Mouse (Mus musculus): Measurements from ENCODE around the gene Tmem223. TPM values are rescaled to one million over a fixed set of nuclear protein-coding genes. Genes with fewer than 3 reads are reported as not detected.

Tmem223 gene
- 218 and 235 TPM in 2 replicates for polyA plus RNA-seq (2015; fragmentation: Nextera tagmentation; extraction: Ambion mirVana)

DNA sequence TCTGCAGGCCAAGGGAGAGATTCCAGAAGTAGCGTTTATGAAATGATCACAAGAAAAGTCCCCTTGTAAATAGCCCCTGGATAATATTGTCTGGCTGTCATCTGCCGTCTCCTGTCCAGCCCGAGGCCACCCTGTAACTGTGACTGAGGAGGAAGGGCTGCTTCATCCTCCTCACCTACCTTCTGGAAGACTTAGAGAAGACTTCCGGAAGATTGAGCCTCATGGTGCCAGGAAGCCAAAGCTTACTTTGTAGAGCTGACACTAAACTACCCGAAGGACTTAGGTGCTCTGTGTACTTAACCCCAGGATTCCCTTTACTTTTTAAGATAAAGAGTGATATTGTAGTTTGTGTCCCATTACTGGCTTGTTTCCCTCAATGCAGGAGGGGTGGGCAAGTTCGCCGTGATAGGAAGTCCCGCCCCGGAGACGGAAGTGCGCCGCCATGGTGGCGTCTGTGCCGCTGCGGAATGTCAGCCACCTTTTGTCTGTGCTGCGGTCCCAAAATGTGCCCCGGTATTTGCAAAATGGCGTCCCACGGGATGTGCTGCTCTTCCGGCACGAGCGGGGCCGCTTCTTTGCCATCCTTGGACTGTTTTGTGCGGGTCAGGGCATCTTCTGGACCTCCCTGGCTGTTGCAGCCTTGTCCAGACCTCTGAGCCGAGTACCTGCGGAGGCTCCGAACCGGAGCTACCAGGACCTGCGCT, at the start of gene Tmem223:
TSS of gene Tmem223 (plus strand) at position 430 of the 704 bp plus-strand sequence.
- H3K4me3 ChIP-seq (replicated peaks): peak within 1 kb of the TSS; percentile 75
- H3K9me3 ChIP-seq (replicated peaks): no peaks in the 10 kb centered on the region
- ATAC-seq (ENCODE audit: low FRiP score): peak; percentile 43; the same call in 1 of the 2 replicates
- peaks cover 38% of the 10 kb centered on the region for H3K4me1 ChIP-seq
- 20% methylated on average over 29 of the region's 29 CpGs for WGBS
- H3K27me3 ChIP-seq (replicated peaks): no peaks in the 10 kb centered on the region
- H3K9ac ChIP-seq (replicated peaks): peak within 1 kb of the TSS; percentile 90
- H3K27ac ChIP-seq (replicated peaks): peak within 1 kb of the TSS; percentile 90
- peaks cover 57% of the 10 kb centered on the region for H3K36me3 ChIP-seq
- peak within 1 kb of the TSS; percentile 71 for H3K4me2 ChIP-seq

DNA sequence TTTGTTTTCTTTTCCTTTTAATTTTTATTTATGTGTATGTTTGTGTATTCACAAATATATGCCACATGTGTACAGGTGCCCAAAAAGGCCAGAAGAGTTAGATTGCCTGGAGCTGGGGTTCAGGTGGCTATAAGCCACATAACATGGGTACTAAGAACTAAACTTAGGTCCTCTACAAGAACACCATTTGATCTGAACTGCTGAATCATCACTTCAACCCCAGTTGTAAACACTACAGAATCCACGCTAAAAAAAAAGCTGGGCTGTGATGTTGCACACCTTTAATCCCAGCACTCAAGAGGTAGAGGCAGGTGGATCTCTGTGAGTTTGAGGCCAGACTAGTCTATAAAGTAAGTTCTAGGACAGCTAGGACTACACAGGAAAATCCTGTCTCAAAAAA, 49.4 kb upstream of the Tmem223 start:
- H3K4me1 ChIP-seq: peaks cover 39% of the 10 kb centered on the region
- H3K27me3 ChIP-seq (replicated peaks): no peaks in the 10 kb centered on the region
- H3K9ac ChIP-seq (replicated peaks): no peak overlapping the region
- peaks cover 19% of the 10 kb centered on the region for H3K36me3 ChIP-seq
- H3K9me3 ChIP-seq (replicated peaks): no peaks in the 10 kb centered on the region
- peak overlapping the region; percentile 70 for H3K4me3 ChIP-seq (replicated peaks)
- H3K27ac ChIP-seq (replicated peaks): no peak overlapping the region
- H3K4me2 ChIP-seq: peak overlapping the region; percentile 67
- ATAC-seq (ENCODE audit: low FRiP score): no peak
- WGBS: 89% methylated on average over 1 of the region's 1 CpGs

DNA sequence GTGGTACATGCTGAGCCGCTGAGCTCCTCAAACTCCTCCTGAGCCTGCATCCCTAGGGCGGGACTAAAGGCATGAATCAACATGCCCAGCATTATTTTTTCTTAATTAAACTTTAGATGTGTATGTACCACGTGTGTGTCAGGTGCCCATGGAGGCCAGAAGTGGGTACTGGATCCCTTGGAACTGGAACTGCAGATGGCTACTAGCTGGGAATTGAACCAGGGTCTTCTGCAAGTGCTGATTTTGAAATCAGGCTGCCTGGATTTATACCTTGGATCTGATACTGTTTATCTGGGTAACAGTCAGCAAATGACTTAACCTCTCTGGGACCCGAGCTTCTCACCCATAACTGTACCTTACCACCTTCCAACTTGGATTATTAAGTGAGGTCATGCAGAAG, 48.8 kb upstream of the Tmem223 start:
- Histone ChIP-seq H3K9ac (replicated peaks) (peak overlapping the region; percentile 89), H3K36me3 (peaks cover 25% of the 10 kb centered on the region), H3K4me1 (peaks cover 39% of the 10 kb centered on the region), H3K4me3 (replicated peaks) (peak overlapping the region; percentile 70), H3K9me3 (replicated peaks) (no peaks in the 10 kb centered on the region), H3K4me2 (peak overlapping the region; percentile 67), H3K27ac (replicated peaks) (peak overlapping the region; percentile 96), H3K27me3 (replicated peaks) (no peaks in the 10 kb centered on the region)
- ATAC-seq (ENCODE audit: low FRiP score): no peak; the same call in 1 of the 2 replicates
- 55% methylated on average over 4 of the region's 4 CpGs for WGBS

DNA sequence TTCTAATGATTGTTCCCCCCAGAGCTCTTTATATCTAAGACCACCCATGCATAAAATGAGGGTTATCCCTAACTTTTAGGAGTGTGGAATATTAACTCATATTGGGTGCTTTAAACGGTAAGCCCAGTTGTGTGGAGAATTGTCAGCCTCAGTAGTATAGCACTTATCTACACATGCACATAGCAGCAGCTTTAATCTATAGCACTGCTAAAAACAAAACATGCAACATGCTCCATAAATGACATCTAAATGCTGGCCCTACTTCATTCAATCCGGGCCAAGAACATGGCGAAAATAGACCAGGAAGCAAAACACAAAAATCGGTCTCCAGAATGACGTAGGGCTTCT, 48.3 kb upstream of the Tmem223 start:
- Histone ChIP-seq H3K36me3 (peaks cover 26% of the 10 kb centered on the region), H3K27ac (replicated peaks) (peak overlapping the region; percentile 96), H3K9me3 (replicated peaks) (no peaks in the 10 kb centered on the region), H3K27me3 (replicated peaks) (no peaks in the 10 kb centered on the region), H3K4me1 (peaks cover 39% of the 10 kb centered on the region), H3K4me3 (replicated peaks) (peak overlapping the region; percentile 70), H3K4me2 (peak overlapping the region; percentile 67), H3K9ac (replicated peaks) (peak overlapping the region; percentile 89)
- peak; percentile 19 for ATAC-seq (ENCODE audit: low FRiP score)
- WGBS: under 1% methylated on average over 5 of the region's 5 CpGs

DNA sequence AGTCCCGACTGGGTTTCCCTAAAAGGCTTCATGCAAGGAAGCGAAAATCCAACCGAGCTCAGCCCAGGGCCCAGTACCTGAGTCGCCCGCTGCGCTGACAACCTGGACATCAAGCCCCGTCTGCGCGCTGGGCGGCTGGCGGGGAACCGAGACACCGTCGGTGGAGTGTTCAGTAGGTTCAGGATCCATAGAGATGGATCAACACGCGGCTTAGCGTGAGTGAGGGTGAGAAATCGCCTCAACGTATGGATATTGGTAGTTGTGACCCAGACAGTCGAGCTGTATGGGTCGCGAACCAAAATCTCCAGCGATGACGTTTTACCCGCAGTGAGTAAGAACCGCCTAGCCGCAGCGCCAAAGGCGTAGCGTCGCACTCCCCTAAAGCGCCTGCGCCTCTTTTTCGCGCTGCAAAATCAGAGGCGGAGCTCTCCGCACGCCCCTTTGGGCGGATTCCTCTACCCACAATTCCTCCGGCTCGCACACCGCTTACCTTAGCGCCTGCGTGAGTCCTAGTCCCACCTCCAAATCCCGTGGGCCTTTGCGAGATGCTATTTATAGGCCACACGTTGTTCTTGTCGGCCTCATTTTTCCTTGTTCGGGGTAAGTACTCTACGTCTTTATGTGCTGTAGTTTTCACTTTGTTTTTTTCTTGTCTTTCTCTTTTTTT, 47.8 kb upstream of the Tmem223 start, which contains the start of gene Slc3a2:
TSS of gene Slc3a2 (minus strand) at position 463 of the 667 bp plus-strand sequence.
- peak within 1 kb of the TSS; percentile 67 for H3K4me2 ChIP-seq
- peak within 1 kb of the TSS; percentile 89 for H3K9ac ChIP-seq (replicated peaks)
- peak; percentile 97 for ATAC-seq (ENCODE audit: low FRiP score)
- H3K36me3 ChIP-seq: peaks cover 26% of the 10 kb centered on the region
- under 1% methylated on average over 50 of the region's 50 CpGs for WGBS
- H3K9me3 ChIP-seq (replicated peaks): no peaks in the 10 kb centered on the region
- H3K4me1 ChIP-seq: peaks cover 39% of the 10 kb centered on the region
- H3K4me3 ChIP-seq (replicated peaks): peak within 1 kb of the TSS; percentile 70
- H3K27ac ChIP-seq (replicated peaks): peak within 1 kb of the TSS; percentile 96
- H3K27me3 ChIP-seq (replicated peaks): no peaks in the 10 kb centered on the region

DNA sequence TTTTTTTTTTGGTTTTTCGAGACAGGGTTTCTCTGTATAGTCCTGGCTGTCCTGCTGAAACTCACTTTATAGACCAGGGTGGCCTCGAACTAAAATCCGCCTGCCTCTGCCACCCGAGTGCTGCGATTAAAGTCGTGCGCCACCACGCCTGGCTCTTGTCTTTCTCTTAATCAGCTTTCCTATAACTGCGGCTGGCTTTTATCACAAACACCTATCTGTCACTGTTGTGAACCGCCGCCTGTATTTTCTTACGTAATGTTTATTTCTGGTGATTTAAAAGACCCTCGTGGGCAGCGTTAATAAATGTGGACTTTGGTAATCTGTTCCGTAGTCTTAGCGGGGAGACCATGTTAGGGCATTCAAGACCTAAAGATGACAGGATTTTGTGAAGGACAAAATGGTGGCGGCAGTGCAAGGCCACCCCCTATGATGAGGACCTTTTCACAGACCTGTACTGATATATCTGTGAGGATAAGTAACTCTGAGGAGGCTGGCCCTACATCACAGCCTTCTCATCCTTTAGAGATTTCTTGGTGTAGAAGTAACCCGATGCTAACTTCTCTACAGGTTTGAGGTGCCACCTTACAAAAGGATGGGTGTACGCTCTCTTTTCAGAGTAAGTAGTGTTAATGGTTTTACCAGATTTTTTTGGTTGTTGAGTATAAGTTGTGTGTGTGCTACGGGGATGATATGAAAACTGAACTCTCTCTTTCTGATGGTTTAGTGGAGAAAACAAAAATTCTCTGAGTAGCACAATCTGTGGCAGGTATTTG, 47.0 kb upstream of the Tmem223 start:
- Histone ChIP-seq H3K4me3 (replicated peaks) (peak overlapping the region; percentile 70), H3K4me2 (peak overlapping the region; percentile 67), H3K27me3 (replicated peaks) (no peaks in the 10 kb centered on the region), H3K36me3 (peaks cover 26% of the 10 kb centered on the region), H3K9me3 (replicated peaks) (no peaks in the 10 kb centered on the region), H3K27ac (replicated peaks) (peak overlapping the region; percentile 96), H3K4me1 (peaks cover 38% of the 10 kb centered on the region), H3K9ac (replicated peaks) (peak overlapping the region; percentile 84)
- WGBS: under 1% methylated on average over 20 of the region's 20 CpGs
- ATAC-seq (ENCODE audit: low FRiP score): 0 out of 2 replicates have a peak, but pooled peaks have one; percentile 12

DNA sequence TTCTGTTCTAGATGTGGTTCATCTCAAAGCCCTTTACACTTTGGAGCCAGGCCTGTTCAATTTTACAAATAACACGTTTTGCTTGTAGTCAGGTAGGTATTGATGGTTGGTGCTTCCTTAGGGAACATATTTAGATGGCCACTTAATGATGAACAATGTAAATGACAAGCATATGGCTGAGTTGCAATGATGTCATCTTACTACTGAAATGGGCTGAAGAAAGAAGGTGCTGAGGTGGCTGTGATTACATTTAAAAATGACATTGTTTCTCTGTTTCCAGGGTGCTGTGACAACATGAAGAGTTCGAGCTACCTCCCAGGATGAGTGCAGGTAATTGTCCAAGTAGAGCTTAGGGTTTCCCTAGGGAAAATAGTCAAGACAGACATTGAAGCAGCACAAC, 46.4 kb upstream of the Tmem223 start:
- Histone ChIP-seq H3K9ac (replicated peaks) (peak overlapping the region; percentile 84), H3K36me3 (peaks cover 26% of the 10 kb centered on the region), H3K27me3 (replicated peaks) (no peaks in the 10 kb centered on the region), H3K4me3 (replicated peaks) (peak overlapping the region; percentile 70), H3K27ac (replicated peaks) (peak overlapping the region; percentile 96), H3K9me3 (replicated peaks) (no peaks in the 10 kb centered on the region), H3K4me1 (peaks cover 37% of the 10 kb centered on the region), H3K4me2 (peak overlapping the region; percentile 67)
- WGBS: 0% methylated on average over 2 of the region's 2 CpGs
- ATAC-seq (ENCODE audit: low FRiP score): no peak

DNA sequence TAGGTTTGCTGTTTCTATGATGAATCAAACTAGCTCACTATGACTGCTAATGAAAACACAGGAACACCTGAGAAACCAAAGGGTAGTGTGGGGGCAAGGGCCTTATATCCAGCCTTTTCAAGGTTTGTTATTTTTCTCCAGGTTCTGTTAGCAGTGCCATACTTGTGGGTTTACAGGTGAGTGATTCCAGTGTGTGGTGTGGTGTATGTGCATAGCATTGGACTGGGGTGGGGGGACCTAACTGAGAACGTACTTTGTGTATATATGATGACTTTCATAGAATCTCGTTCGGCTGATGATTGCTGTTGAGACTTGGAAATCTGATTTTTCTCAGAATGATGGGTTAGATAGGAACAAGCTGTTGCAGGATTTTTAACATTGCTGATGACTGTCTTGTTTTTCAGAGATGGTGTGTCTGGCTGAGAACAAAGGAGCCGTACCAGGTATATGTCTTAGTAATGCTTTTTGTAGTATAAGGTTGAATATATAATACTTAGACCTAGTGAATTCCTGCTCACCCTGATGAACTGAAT, 45.6 kb upstream of the Tmem223 start:
- 56% methylated on average over 4 of the region's 4 CpGs for WGBS
- Histone ChIP-seq H3K4me2 (peak overlapping the region; percentile 67), H3K9me3 (replicated peaks) (no peaks in the 10 kb centered on the region), H3K27ac (replicated peaks) (no peak overlapping the region), H3K9ac (replicated peaks) (peak overlapping the region; percentile 84), H3K4me1 (peaks cover 37% of the 10 kb centered on the region), H3K27me3 (replicated peaks) (no peaks in the 10 kb centered on the region), H3K36me3 (peaks cover 26% of the 10 kb centered on the region), H3K4me3 (replicated peaks) (peak overlapping the region; percentile 70)
- no peak for ATAC-seq (ENCODE audit: low FRiP score)

DNA sequence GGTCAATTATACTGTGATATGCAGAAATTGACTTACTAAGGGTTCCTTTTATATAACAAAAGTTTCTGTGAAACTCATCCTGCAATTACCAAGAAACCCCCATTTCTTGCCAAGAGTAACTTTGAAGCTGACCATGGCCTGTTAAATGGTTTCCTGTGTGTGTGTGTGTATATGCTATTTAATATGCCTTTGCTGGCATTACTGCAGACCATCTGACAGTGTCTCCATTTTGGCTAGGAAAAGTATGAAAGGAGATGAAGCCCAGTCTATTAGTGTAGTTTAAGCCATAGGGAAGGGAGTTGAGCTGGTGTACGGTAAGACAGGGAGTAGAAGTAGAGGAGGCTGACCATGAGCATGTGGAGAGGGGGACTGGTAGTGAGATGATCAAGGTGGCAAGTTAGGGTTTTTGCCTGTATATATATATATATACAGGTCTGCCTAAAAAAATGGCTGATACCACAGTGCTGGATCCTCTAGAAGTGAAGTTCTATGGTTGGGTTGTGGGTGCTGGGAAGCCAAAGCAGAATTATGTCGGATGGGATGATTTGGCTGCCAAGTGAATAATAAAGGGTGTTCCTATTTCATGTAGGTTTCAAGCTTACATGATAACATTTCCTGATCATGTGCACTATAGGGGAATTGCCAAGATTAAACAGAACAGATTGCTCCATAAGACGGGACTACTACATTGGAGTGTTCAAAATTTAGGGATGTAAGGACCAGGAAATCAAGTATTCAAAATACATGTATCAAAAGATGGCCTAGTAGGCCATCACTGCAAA, 44.0 kb upstream of the Tmem223 start:
- Histone ChIP-seq H3K9me3 (replicated peaks) (no peaks in the 10 kb centered on the region), H3K27me3 (replicated peaks) (no peaks in the 10 kb centered on the region), H3K4me2 (no peak overlapping the region), H3K4me1 (peaks cover 25% of the 10 kb centered on the region), H3K9ac (replicated peaks) (no peak overlapping the region), H3K36me3 (peaks cover 26% of the 10 kb centered on the region), H3K27ac (replicated peaks) (no peak overlapping the region), H3K4me3 (replicated peaks) (no peak overlapping the region)
- 24% methylated on average over 3 of the region's 3 CpGs for WGBS
- ATAC-seq (ENCODE audit: low FRiP score): no peak

DNA sequence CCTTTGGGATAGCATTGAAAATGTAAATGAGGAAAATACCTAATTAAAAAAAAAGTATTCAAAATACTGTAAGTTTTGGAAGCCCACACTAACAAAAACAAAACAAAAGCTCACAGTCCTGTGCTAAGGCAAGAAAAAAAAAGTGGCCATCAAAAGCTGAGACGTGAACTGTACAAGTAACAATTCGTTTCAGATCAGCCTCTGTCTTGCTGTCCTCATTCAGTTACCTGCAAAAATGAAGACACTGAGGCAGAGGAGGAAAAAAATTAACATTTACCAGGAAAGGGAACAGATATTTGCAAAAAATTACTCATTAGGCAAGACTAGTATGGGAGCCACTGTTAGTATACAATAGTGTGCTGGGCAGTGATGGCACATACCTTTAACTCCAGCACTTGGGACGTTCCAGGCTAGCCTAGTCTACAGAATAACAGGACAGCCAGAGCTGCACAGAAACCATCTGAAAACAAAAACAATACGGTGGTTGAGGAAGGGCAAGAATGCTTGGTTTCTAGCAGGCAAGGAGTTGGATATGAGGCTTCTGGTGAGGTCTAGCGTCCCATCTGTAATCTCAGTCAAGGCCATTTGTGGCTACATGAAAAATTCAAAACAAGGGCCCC, 43.2 kb upstream of the Tmem223 start:
- no peak for ATAC-seq (ENCODE audit: low FRiP score)
- no peak overlapping the region for H3K4me2 ChIP-seq
- no peaks in the 10 kb centered on the region for H3K27me3 ChIP-seq (replicated peaks)
- H3K27ac ChIP-seq (replicated peaks): no peak overlapping the region
- no peaks in the 10 kb centered on the region for H3K9me3 ChIP-seq (replicated peaks)
- no peak overlapping the region for H3K4me3 ChIP-seq (replicated peaks)
- peaks cover 26% of the 10 kb centered on the region for H3K36me3 ChIP-seq
- 28% methylated on average over 5 of the region's 5 CpGs for WGBS
- H3K9ac ChIP-seq (replicated peaks): no peak overlapping the region
- peaks cover 20% of the 10 kb centered on the region for H3K4me1 ChIP-seq
